10 mouse cellular contexts compared by ENCODE assay signal in genomic region chr3:55587434-55587971, GRCm38 (mm10).
DNase-seq lines count a peak whose midpoint lies in the region; ATAC-seq and TF ChIP-seq lines count a peak whose summit lies in the region.
"Had no signal": no experiment of that assay in that cellular context is flagged by ENCODE, and none has a peak within 500 bp of the region (broad histone marks: within the 10 kb centered on the region; RNA-seq: fewer than 3 reads in every experiment).

No protein-coding gene starts in this region.

- H3K9ac ChIP-seq in ES-Bruce4 (ENCODE audit: low read depth, poor library complexity, severe bottlenecking) = no peak overlapping the region
- H3K9ac ChIP-seq in forebrain, embryonic 15.5 days (replicated peaks) = no peak overlapping the region
- no peak overlapping the region for H3K9ac ChIP-seq in limb, embryonic 14.5 days (ENCODE audit: low read depth, low read length, severe bottlenecking)
- H3K9ac ChIP-seq in liver, embryonic 11.5 days (ENCODE audit: low read depth, low read length) = no peak overlapping the region
- H3K9ac ChIP-seq: liver, embryonic 14.5 days had no signal

- H3K27me3 ChIP-seq in ES-Bruce4 (ENCODE audit: control insufficient read depth, insufficient read depth, low read length, poor library complexity, severe bottlenecking) = no peaks in the 10 kb centered on the region
- no peaks in the 10 kb centered on the region for H3K27me3 ChIP-seq in forebrain, embryonic 15.5 days
- no peaks in the 10 kb centered on the region for H3K27me3 ChIP-seq in limb, embryonic 14.5 days (ENCODE audit: control insufficient read depth, insufficient read depth, low read length)
- H3K27me3 ChIP-seq in liver, embryonic 11.5 days (replicated peaks; ENCODE audit: control insufficient read depth, insufficient read depth, low read length) = no peaks in the 10 kb centered on the region

- H3K4me1 ChIP-seq in ES-Bruce4 (ENCODE audit: control insufficient read depth, insufficient read depth, low read length) = no peaks in the 10 kb centered on the region
- peaks cover 20% of the 10 kb centered on the region for H3K4me1 ChIP-seq in forebrain, embryonic 15.5 days
- peaks cover 43% of the 10 kb centered on the region for H3K4me1 ChIP-seq in limb, embryonic 14.5 days (ENCODE audit: control insufficient read depth, insufficient read depth, low read length)
- H3K4me1 ChIP-seq in liver, embryonic 11.5 days (replicated peaks; ENCODE audit: control insufficient read depth, insufficient read depth, low read length) = no peaks in the 10 kb centered on the region

- 19% methylated on average over 12 of the region's 12 CpGs for WGBS in forebrain, embryonic 15.5 days
- WGBS in limb, embryonic 14.5 days = 7% methylated on average over 12 of the region's 12 CpGs
- WGBS in liver, embryonic 11.5 days = 63% methylated on average over 12 of the region's 12 CpGs

- peaks cover 5% of the 10 kb centered on the region for H3K9me3 ChIP-seq in ES-Bruce4 (replicated peaks; ENCODE audit: control insufficient read depth, insufficient read depth, low read length, poor library complexity, severe bottlenecking)
- H3K9me3 ChIP-seq in forebrain, embryonic 15.5 days = no peaks in the 10 kb centered on the region
- no peaks in the 10 kb centered on the region for H3K9me3 ChIP-seq in limb, embryonic 14.5 days (ENCODE audit: control insufficient read depth, low read length)
- no peaks in the 10 kb centered on the region for H3K9me3 ChIP-seq in liver, embryonic 11.5 days (ENCODE audit: control insufficient read depth, low read length)

- no peak for TF ChIP-seq CTCF in ES-Bruce4 (IDR thresholded peaks at IDR 0.05; ENCODE audit: low read depth, low read length)

- ATAC-seq in forebrain, embryonic 15.5 days (replicated peaks) = 0 out of 2 replicates have a peak, but pooled peaks have one; percentile 35
- peak; percentile 17; the same call in 1 of the 2 replicates for ATAC-seq in limb, embryonic 14.5 days (ENCODE audit: low FRiP score, low read depth)
- no peak for ATAC-seq in liver, embryonic 11.5 days (replicated peaks; ENCODE audit: low FRiP score)

- no peak overlapping the region for H3K4me3 ChIP-seq in ES-Bruce4 (ENCODE audit: low read depth, low read length)
- no peak overlapping the region for H3K4me3 ChIP-seq in forebrain, embryonic 15.5 days
- H3K4me3 ChIP-seq in limb, embryonic 14.5 days (replicated peaks; ENCODE audit: low read length) = no peak overlapping the region
- H3K4me3 ChIP-seq in liver, embryonic 11.5 days (ENCODE audit: low read depth, low read length) = no peak overlapping the region

- no peaks in the 10 kb centered on the region for H3K36me3 ChIP-seq in ES-Bruce4 (ENCODE audit: control insufficient read depth, insufficient read depth, low read length, poor library complexity, severe bottlenecking)
- no peaks in the 10 kb centered on the region for H3K36me3 ChIP-seq in forebrain, embryonic 15.5 days
- H3K36me3 ChIP-seq in limb, embryonic 14.5 days (ENCODE audit: control insufficient read depth, insufficient read depth, low read length) = no peaks in the 10 kb centered on the region
- no peaks in the 10 kb centered on the region for H3K36me3 ChIP-seq in liver, embryonic 11.5 days (ENCODE audit: control insufficient read depth, insufficient read depth, low read length)

- H3K27ac ChIP-seq in ES-Bruce4 (ENCODE audit: insufficient read depth, low read length) = 0 out of 2 replicates have a peak overlapping the region, but pooled peaks have one; percentile 5
- H3K27ac ChIP-seq in forebrain, embryonic 15.5 days (replicated peaks) = no peak overlapping the region
- peak overlapping the region; percentile 70; the same call in 1 of the 2 replicates for H3K27ac ChIP-seq in limb, embryonic 14.5 days (replicated peaks; ENCODE audit: low read depth, low read length)
- no peak overlapping the region for H3K27ac ChIP-seq in liver, embryonic 11.5 days (ENCODE audit: low read depth, low read length)
- H3K27ac ChIP-seq: liver, embryonic 14.5 days had no signal

- TF ChIP-seq POLR2A in ES-Bruce4 (IDR thresholded peaks at IDR 0.05; ENCODE audit: insufficient read depth, low read length) = no peak
- TF ChIP-seq POLR2A in limb, embryonic 14.5 days (IDR thresholded peaks at IDR 0.05; ENCODE audit: borderline replicate concordance, extremely low read depth, insufficient read depth, insufficient read length) = no peak

- H3K4me2 ChIP-seq in forebrain, embryonic 15.5 days (replicated peaks) = no peak overlapping the region
- H3K4me2 ChIP-seq in limb, embryonic 14.5 days (replicated peaks; ENCODE audit: low read depth, low read length, severe bottlenecking) = no peak overlapping the region
- H3K4me2 ChIP-seq in liver, embryonic 11.5 days = no peak overlapping the region

- no peak for TF ChIP-seq EP300 in ES-Bruce4 (IDR thresholded peaks at IDR 0.05; ENCODE audit: insufficient read depth, low read depth, low read length)

- DNase-seq in embryo, embryonic 10.5 days (ENCODE audit: low spot score) = peak; percentile 27
- no peak for DNase-seq in embryo, embryonic 9.5 days (ENCODE audit: extremely low spot score)
- peak; percentile 50 for DNase-seq in limb, embryonic 14.5 days (ENCODE audit: low spot score)
- DNase-seq in cerebellum, adult 11-12 months = no peak
- DNase-seq in liver, embryonic 11.5 days (ENCODE audit: low spot score) = no peak
- no peak for DNase-seq in spleen, postnatal 4 days (ENCODE audit: low spot score in 2 of 2)
- DNase-seq: spleen, adult 18-20 months had no signal

Comparison
In these comparisons a context has a peak if more than half of its experiments do, and no peak if none do; other contexts are left out.
1. DNase-seq: peak in embryo, embryonic 10.5 days (single experiment) and limb, embryonic 14.5 days (single experiment); none in embryo, embryonic 9.5 days (single experiment), cerebellum, adult 11-12 months (single experiment), liver, embryonic 11.5 days (single experiment) and spleen, postnatal 4 days (0 of 2).
2. H3K27ac ChIP-seq: peak in ES-Bruce4 (single experiment) and limb, embryonic 14.5 days (single experiment); none in forebrain, embryonic 15.5 days (single experiment) and liver, embryonic 11.5 days (single experiment).